Mouse (Mus musculus) retina, postnatal 7 days (tissue): ENCODE results near the gene Cxcl12.

ENCODE experiments used
- DNase-seq: peaks from one replicate; pipeline ENCODE4 v3.0.0-alpha.2; 2012; ENCODE audit warnings: low read depth, low spot score

The Cxcl12 gene

DNA sequence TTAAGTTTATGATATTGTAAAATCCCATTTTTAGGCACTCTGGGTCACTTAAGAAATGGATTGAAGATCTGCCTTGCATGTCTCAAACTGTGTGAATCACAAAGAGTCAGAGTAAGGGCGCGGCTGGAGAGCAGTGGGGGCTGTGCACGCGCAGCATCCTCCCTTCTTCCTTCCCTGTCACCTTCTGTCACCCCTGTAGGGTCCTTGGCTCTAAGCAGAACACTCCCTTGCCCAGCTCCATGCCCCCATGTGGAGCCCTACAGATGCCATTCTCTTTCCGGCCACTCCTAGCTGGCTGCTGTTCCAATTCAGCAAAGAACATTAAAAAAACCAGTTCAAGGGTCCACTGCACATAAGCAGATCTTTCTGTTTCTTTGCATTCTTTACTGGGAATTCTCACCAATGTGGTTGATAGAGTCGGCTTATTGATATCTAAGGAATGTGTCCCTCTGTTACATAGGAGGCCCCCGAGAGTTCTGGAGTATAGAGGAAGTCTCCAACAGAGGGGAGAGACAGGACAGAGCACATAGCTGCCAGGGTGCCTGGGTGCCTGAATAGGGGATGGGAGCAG is 51.7 kb downstream of the Cxcl12 start:
- no peak for DNase-seq

DNA sequence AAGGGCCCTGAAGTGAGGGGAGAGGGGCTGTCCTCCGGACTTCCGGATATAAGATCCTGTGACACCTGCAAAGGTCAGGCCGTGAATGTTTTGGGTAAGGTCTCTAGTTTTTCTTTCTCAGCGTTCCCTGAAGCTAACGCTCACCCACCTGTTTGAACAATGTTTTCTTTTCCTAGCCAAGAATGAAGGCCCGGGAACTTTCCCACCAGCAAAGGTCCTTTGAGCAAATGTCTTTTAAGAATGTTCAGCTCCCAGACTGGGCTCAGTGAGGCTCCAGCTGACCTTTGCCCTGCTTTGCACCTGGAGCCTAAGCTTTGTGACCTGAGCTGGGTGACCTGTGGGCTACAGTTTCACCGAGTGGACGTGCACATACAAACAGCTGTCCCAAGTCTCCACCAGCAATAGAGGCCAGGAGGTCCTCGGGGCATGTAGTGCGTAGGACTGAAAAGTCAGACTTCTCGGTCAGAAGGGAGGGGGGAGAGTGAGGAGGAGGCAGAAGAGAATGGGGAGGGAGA is 52.6 kb downstream of the Cxcl12 start:
- no peak for DNase-seq
